ENCODE assay signal across 15 mouse cellular contexts in genomic region chr13:45374846-45375245, GRCm38 (mm10).
"Had no signal": no experiment of that assay in that cellular context is flagged by ENCODE, and none has a peak within 500 bp of the region (broad histone marks: within the 10 kb centered on the region; RNA-seq: fewer than 3 reads in every experiment).

No protein-coding gene starts in this region.

- H3K9ac ChIP-seq: limb, embryonic 13.5 days; liver, embryonic 13.5 days; midbrain, embryonic 12.5 days; neural tube, embryonic 13.5 days had no signal

- DNase-seq: kidney, postnatal 14 days; kidney, postnatal 4 days; left cerebral cortex, postnatal 4 days; liver, embryonic 13.5 days; lung, adult 2 months; lung, postnatal 14 days; lung, postnatal 4 days; retina, postnatal 1 day; thymus, adult 2 months; thymus, postnatal 14 days; thymus, postnatal 4 days had no signal

- H3K9me3 ChIP-seq: limb, embryonic 13.5 days; liver, embryonic 13.5 days; midbrain, embryonic 12.5 days; neural tube, embryonic 13.5 days had no signal

- H3K36me3 ChIP-seq: limb, embryonic 13.5 days; liver, embryonic 13.5 days; midbrain, embryonic 12.5 days; neural tube, embryonic 13.5 days had no signal

- H3K4me1 ChIP-seq: liver, embryonic 13.5 days; neural tube, embryonic 13.5 days had no signal

- H3K4me3 ChIP-seq: limb, embryonic 13.5 days; liver, embryonic 13.5 days; midbrain, embryonic 12.5 days; myocyte; neural tube, embryonic 13.5 days had no signal

- H3K27ac ChIP-seq: limb, embryonic 13.5 days; liver, embryonic 13.5 days; midbrain, embryonic 12.5 days; neural tube, embryonic 13.5 days had no signal

- H3K27me3 ChIP-seq: midbrain, embryonic 12.5 days; neural tube, embryonic 13.5 days had no signal
